Mouse (Mus musculus) liver, embryonic 12.5 days (tissue): ENCODE measurements around the gene Doc2g. TPM values are rescaled to one million over a fixed set of nuclear protein-coding genes. Genes with fewer than 3 reads are reported as not detected.
"Not testable (repeated sequence)": the region's sequence is repeated elsewhere in the genome, so short reads cannot be mapped to it uniquely, and the experiment has no call there.

Experiments used
- ATAC-seq: fragments of 200-750 bp; cut with Nextera tagmentation; 2 replicates; pipeline ENCODE4 v1.8.0; 2017; ENCODE audit warnings: moderate number of reproducible peaks, mild to moderate bottlenecking, moderate library complexity
- H3K27ac ChIP-seq: fragments of 300-500 bp; sonication (generic); 2 replicates; pipeline ENCODE4 v1.5.1; 2016; ENCODE audit warnings: mild to moderate bottlenecking
- H3K27me3 ChIP-seq: fragments of 300-500 bp; sonication (generic); replicated peaks from 2 replicates; pipeline ENCODE4 v1.6.1; 2016; ENCODE audit warnings: mild to moderate bottlenecking, moderate library complexity
- H3K36me3 ChIP-seq: fragments of 300-500 bp; sonication (generic); 2 replicates; pipeline ENCODE4 v1.6.1; 2016; ENCODE audit warnings: mild to moderate bottlenecking, moderate library complexity
- H3K4me1 ChIP-seq: fragments of 300-500 bp; sonication (generic); 2 replicates; pipeline ENCODE4 v1.6.1; 2016
- H3K4me2 ChIP-seq: fragments of 300-500 bp; sonication (generic); 2 replicates; pipeline ENCODE4 v1.6.1; 2016; ENCODE audit warnings: mild to moderate bottlenecking, moderate library complexity
- H3K4me3 ChIP-seq: fragments of 300-500 bp; sonication (generic); 2 replicates; pipeline ENCODE4 v1.5.1; 2016; ENCODE audit warnings: mild to moderate bottlenecking, moderate library complexity
- H3K9ac ChIP-seq: fragments of 300-500 bp; sonication (generic); 2 replicates; pipeline ENCODE4 v1.6.1; 2016; ENCODE audit warnings: mild to moderate bottlenecking, moderate library complexity
- H3K9me3 ChIP-seq: fragments of 300-500 bp; sonication (generic); replicated peaks from 2 replicates; pipeline ENCODE4 v1.6.1; 2016; ENCODE audit warnings: mild to moderate bottlenecking, moderate library complexity
- WGBS: fragments of 180-500 bp; shearing (Covaris S2); methylation state at CpG from one replicate; pipeline ENCODE4 v1.1.7; 2016; ENCODE audit not compliant: insufficient replicate concordance; 5-methylcytosine and 5-hydroxymethylcytosine counted together
- polyA plus RNA-seq: library from polyadenylated mRNA; unstranded; fragments of >200 nt; fragmentation: Nextera tagmentation; extraction: Ambion mirVana; gene quantifications from 2 replicates; pipeline ENCODE4 v1.2.1, GENCODE M21; 2016

The Doc2g gene
- polyA plus RNA-seq, 1 experiment from 2014 or later = 1.5 TPM

GRCm38 (mm10) chr19:4027576-4027975, 24.5 kb downstream of the Doc2g start:
- Histone ChIP-seq H3K36me3 (no peaks in the 10 kb centered on the region), H3K9me3 (peaks cover 16% of the 10 kb centered on the region), H3K4me2 (no peak overlapping the region), H3K27me3 (no peaks in the 10 kb centered on the region), H3K9ac (no peak overlapping the region), H3K4me3 (no peak overlapping the region), H3K4me1 (0 out of 2 replicates have a peak, but pooled peaks cover 2% of the 10 kb centered on the region), H3K27ac (no peak overlapping the region)
- ATAC-seq = no peak

- H3K36me3 ChIP-seq = peaks cover 10% of the 10 kb centered on the region
- H3K4me1 ChIP-seq = peaks cover 18% of the 10 kb centered on the region
- H3K4me3 ChIP-seq = no peak overlapping the region
- WGBS = 49% methylated on average over 7 of the region's 7 CpGs
- peak overlapping the region; percentile 55 for H3K27ac ChIP-seq
- H3K4me2 ChIP-seq = no peak overlapping the region
- no peak overlapping the region for H3K9ac ChIP-seq
- H3K9me3 ChIP-seq = 0 out of 2 replicates have a peak, but pooled peaks cover 3% of the 10 kb centered on the region
- no peaks in the 10 kb centered on the region for H3K27me3 ChIP-seq
- ATAC-seq = no peak
These were observed 29.6 kb downstream of the Doc2g start for GRCm38 (mm10) chr19:4032668-4033067.

GRCm38 (mm10) chr19:4033298-4033697, 30.2 kb downstream of the Doc2g start:
- H3K4me3 ChIP-seq = no peak overlapping the region
- peak overlapping the region; percentile 41; the same call in 1 of the 2 replicates for H3K27ac ChIP-seq
- no peak for ATAC-seq
- peaks cover 10% of the 10 kb centered on the region for H3K36me3 ChIP-seq
- H3K4me2 ChIP-seq = no peak overlapping the region
- peaks cover 24% of the 10 kb centered on the region for H3K4me1 ChIP-seq
- no peak overlapping the region for H3K9ac ChIP-seq
- WGBS = 70% methylated on average over 3 of the region's 3 CpGs
- no peaks in the 10 kb centered on the region for H3K9me3 ChIP-seq
- no peaks in the 10 kb centered on the region for H3K27me3 ChIP-seq

GRCm38 (mm10) chr19:4033742-4034141, 30.6 kb downstream of the Doc2g start:
- Histone ChIP-seq H3K27ac (peak overlapping the region; percentile 41; the same call in 1 of the 2 replicates), H3K9ac (no peak overlapping the region), H3K9me3 (no peaks in the 10 kb centered on the region), H3K4me2 (no peak overlapping the region), H3K4me1 (peaks cover 27% of the 10 kb centered on the region), H3K27me3 (no peaks in the 10 kb centered on the region), H3K36me3 (peaks cover 10% of the 10 kb centered on the region), H3K4me3 (no peak overlapping the region)
- 53% methylated on average over 5 of the region's 5 CpGs for WGBS
- ATAC-seq = no peak

GRCm38 (mm10) chr19:4036327-4037045, 33.4 kb downstream of the Doc2g start:
- Histone ChIP-seq H3K4me1 (peaks cover 25% of the 10 kb centered on the region), H3K27ac (peak overlapping the region; percentile 34), H3K4me3 (peak overlapping the region; percentile 20), H3K4me2 (peak overlapping the region; percentile 53), H3K27me3 (no peaks in the 10 kb centered on the region), H3K9ac (peak overlapping the region; percentile 48), H3K9me3 (no peaks in the 10 kb centered on the region), H3K36me3 (peaks cover 10% of the 10 kb centered on the region)
- 59% methylated on average over 12 of the region's 12 CpGs for WGBS
- ATAC-seq = no peak

GRCm38 (mm10) chr19:4037154-4037787, 34.2 kb downstream of the Doc2g start:
- Histone ChIP-seq H3K9ac (peak overlapping the region; percentile 76), H3K27ac (peak overlapping the region; percentile 74), H3K4me2 (peak overlapping the region; percentile 79), H3K4me1 (peaks cover 30% of the 10 kb centered on the region), H3K4me3 (peak overlapping the region; percentile 68)
- H3K27me3 ChIP-seq, H3K36me3 ChIP-seq, H3K9me3 ChIP-seq: not testable (repeated sequence)
- peak; percentile 21 for ATAC-seq
- 23% methylated on average over 7 of the region's 8 CpGs for WGBS

GRCm38 (mm10) chr19:4037788-4038232, 34.7 kb downstream of the Doc2g start, which contains the start of gene Gstp1:
TSS of gene Gstp1 (minus strand) at chr19:4037985.
- Histone ChIP-seq H3K27ac (peak within 1 kb of the TSS; percentile 74), H3K9ac (peak within 1 kb of the TSS; percentile 76), H3K9me3 (no peaks in the 10 kb centered on the region), H3K27me3 (no peaks in the 10 kb centered on the region), H3K4me3 (peak within 1 kb of the TSS; percentile 68), H3K4me1 (peaks cover 31% of the 10 kb centered on the region), H3K36me3 (peaks cover 10% of the 10 kb centered on the region), H3K4me2 (peak within 1 kb of the TSS; percentile 79)
- WGBS = under 1% methylated on average over 26 of the region's 26 CpGs
- peak; percentile 82 for ATAC-seq

- peaks cover 47% of the 10 kb centered on the region for H3K4me1 ChIP-seq
- not testable (repeated sequence) for H3K9me3 ChIP-seq, ATAC-seq, H3K36me3 ChIP-seq, H3K27me3 ChIP-seq, H3K4me3 ChIP-seq, H3K27ac ChIP-seq, H3K9ac ChIP-seq, H3K4me2 ChIP-seq
- WGBS = 79% methylated on average over 5 of the region's 5 CpGs
These were observed 37.8 kb downstream of the Doc2g start for GRCm38 (mm10) chr19:4040941-4041340.

- H3K27ac ChIP-seq, H3K4me3 ChIP-seq, H3K27me3 ChIP-seq, H3K9me3 ChIP-seq, H3K4me2 ChIP-seq, H3K9ac ChIP-seq, H3K36me3 ChIP-seq, ATAC-seq: not testable (repeated sequence)
- 73% methylated on average over 4 of the region's 4 CpGs for WGBS
- H3K4me1 ChIP-seq = peaks cover 47% of the 10 kb centered on the region
These were observed 38.4 kb downstream of the Doc2g start for GRCm38 (mm10) chr19:4041500-4041899.

GRCm38 (mm10) chr19:4042124-4042523, 39.0 kb downstream of the Doc2g start:
- no peak overlapping the region for H3K27ac ChIP-seq
- H3K36me3 ChIP-seq = no peaks in the 10 kb centered on the region
- no peaks in the 10 kb centered on the region for H3K9me3 ChIP-seq
- H3K4me3 ChIP-seq = no peak overlapping the region
- no peak overlapping the region for H3K9ac ChIP-seq
- peaks cover 50% of the 10 kb centered on the region for H3K4me1 ChIP-seq
- no peak overlapping the region for H3K4me2 ChIP-seq
- ATAC-seq = no peak
- H3K27me3 ChIP-seq = no peaks in the 10 kb centered on the region
- 67% methylated on average over 14 of the region's 14 CpGs for WGBS

GRCm38 (mm10) chr19:4044109-4044508, 41.0 kb downstream of the Doc2g start:
- H3K4me2 ChIP-seq, H3K4me3 ChIP-seq, H3K27me3 ChIP-seq, H3K9me3 ChIP-seq, ATAC-seq, H3K9ac ChIP-seq, H3K36me3 ChIP-seq: not testable (repeated sequence)
- peak overlapping the region; percentile 57 for H3K27ac ChIP-seq
- H3K4me1 ChIP-seq = peaks cover 42% of the 10 kb centered on the region
- WGBS = 45% methylated on average over 5 of the region's 5 CpGs
